Mouse (Mus musculus): Measurements from ENCODE around the gene Gprin3.

Gprin3 gene

GRCm38 (mm10) chr6:59425824-59426533, at the start of gene Gprin3:
Gprin3 (minus strand) TSS chr6:59426294.
- peak; percentile 97 for DNase-seq (ENCODE audit: low read depth, low spot score)

GRCm38 (mm10) chr6:59458861-59459260, 32.8 kb upstream of the Gprin3 start:
- no peak for DNase-seq (ENCODE audit: low read depth, low spot score)

DNA sequence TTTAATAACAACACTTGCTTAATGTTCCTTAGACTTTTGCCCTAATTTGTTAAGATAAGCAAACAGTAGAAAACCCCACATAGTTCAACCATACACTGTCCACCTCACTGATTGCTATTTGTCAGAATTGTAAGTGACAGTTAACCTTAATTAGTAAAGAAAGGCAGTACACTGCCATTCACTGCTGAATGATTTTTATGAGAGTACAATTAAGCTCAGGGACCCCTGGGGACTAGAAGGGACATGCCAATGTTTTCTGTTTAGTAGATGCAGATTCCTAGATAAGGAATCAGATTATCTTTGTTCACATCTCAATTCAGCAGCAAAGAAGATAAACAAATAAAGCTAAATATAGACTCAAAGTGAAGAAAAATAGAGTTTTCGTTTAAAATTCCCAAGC, 30.0 kb upstream of the Gprin3 start:
- DNase-seq (ENCODE audit: low read depth, low spot score), result no peak

GRCm38 (mm10) chr6:59451348-59451747, 25.3 kb upstream of the Gprin3 start:
- no peak for DNase-seq (ENCODE audit: low read depth, low spot score)

GRCm38 (mm10) chr6:59445101-59445503, 19.0 kb upstream of the Gprin3 start:
- DNase-seq (ENCODE audit: low read depth, low spot score), result peak; percentile 89

DNA sequence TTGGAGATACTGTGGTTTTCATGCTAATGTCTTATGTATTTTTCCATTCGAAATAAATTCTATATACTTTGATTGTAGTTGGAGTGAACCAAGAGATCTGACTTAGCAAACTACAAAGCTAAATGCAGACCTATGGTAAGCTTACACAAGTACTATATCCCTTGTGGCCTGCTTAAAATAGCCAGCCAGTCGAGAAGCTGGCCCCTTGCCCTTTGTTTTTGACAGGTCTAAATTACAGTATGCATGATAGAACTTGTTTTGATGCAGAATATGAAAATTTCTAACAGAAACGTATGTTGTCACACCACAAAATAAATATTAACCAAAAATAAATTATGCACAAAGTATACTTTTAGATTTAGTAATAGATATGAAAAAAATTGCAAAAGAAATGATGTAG, 9.8 kb upstream of the Gprin3 start:
- DNase-seq (ENCODE audit: low read depth, low spot score), result no peak

- no peak for DNase-seq (ENCODE audit: low read depth, low spot score)
Measured at GRCm38 (mm10) chr6:59433116-59433515, 7.0 kb upstream of the Gprin3 start.

GRCm38 (mm10) chr6:59426534-59426885, 416 bp upstream of the Gprin3 start:
- DNase-seq (ENCODE audit: low read depth, low spot score), result no peak

GRCm38 (mm10) chr6:59424871-59425740, 988 bp downstream of the Gprin3 start:
- DNase-seq (ENCODE audit: low read depth, low spot score), result peak; percentile 24

GRCm38 (mm10) chr6:59423836-59424235, 2.3 kb downstream of the Gprin3 start:
- DNase-seq (ENCODE audit: low read depth, low spot score), result peak; percentile 39

- DNase-seq (ENCODE audit: low read depth, low spot score), result peak; percentile 31
Measured at GRCm38 (mm10) chr6:59419264-59419663, 6.8 kb downstream of the Gprin3 start.

DNA sequence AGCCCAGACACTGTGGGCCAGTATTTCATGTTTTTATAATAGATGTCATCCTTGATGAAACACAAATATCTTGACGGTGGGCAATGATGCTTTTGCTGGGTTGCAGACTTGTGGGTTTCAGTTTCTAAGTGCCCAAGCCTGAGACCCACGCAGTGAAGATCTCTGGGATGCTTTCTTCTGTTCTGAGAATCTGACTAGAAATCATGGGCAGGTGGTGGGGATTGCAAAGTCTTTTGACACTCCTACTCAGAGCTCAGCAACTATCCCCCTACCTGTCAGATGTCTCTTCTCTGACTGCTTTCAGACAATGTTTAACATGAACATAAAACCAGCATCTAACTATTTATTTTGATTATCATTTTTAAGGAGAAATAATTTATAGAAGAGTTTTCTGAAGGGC, 7.4 kb downstream of the Gprin3 start:
- DNase-seq (ENCODE audit: low read depth, low spot score), result peak; percentile 64

DNA sequence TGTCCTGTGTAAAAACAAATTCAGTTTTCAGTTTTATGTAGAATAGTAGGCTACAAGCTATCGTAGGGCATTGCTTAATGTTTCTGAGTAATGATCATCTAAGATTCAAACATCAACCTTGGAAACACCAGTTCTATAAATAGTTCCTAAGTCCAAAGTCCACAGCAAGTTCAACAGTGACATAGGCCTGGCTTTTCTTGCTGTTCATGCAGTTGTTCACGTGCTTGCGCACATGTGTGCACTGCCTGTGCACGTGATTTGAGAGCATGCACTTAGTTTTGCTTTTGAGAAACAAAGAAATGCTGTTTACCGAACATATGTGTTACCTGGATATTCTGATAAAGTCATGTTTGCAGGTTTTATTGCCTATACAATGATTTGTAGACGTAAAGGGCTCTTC, 11.3 kb downstream of the Gprin3 start:
- no peak for DNase-seq (ENCODE audit: low read depth, low spot score)

GRCm38 (mm10) chr6:59412417-59413346, 13.4 kb downstream of the Gprin3 start:
- DNase-seq (ENCODE audit: low read depth, low spot score), result peak; percentile 38

DNA sequence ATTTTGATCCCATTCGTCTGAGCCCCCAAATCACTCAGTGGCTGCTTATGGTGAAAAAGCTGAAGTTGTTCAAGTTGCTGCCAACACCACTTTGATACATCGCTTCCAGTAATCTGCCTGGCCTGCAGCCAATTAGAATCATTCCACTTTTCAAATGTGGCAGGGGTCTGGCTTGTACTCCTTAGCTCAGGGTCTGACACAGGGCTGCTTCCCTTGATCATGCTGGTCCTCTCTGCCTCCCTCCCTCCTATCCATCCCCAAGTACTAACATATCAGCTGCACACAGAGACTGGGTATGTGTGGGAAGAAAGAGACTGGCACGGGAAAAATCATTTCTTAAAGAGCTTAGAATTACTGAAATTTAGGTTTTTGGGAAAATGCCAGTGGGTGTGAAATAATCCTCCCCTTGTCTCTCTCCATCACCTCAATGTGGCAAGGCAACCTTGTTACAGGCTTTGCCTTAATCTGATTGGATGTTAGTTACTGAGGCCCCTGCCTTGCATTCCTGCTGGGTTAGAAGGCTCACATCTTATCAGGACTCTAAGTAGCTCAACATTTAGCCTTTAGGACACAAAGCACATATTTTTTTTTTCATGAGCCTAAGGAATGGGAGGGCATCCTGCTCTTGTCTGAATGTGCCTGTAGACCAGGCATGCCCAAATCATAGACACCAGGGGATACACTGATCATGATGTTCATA, 16.9 kb downstream of the Gprin3 start:
- peak; percentile 50 for DNase-seq (ENCODE audit: low read depth, low spot score)

GRCm38 (mm10) chr6:59407482-59407997, 18.6 kb downstream of the Gprin3 start:
- DNase-seq (ENCODE audit: low read depth, low spot score), result peak; percentile 46

DNA sequence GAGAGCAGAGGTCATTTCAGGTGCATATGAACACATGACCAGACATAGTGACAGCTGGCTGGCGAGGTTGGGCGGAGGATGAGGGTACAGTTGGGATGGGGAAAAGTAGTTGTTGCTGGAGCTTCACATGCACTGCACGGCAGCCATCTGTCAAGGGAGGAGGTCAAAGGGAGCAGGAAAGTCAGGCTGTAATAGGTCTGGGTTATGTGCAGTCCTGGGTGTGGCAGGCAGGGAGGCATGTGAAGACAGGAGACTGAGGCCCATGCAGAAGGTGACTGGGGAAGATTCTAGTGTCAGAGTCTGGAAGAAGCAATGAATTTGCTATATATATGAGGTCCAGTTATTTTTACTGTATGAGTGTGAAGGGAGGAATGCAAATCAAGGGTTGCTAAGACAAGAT, 35.9 kb downstream of the Gprin3 start:
- no peak for DNase-seq (ENCODE audit: low read depth, low spot score)

- peak; percentile 33 for DNase-seq (ENCODE audit: low read depth, low spot score)
Measured at GRCm38 (mm10) chr6:59365300-59365699, 60.8 kb downstream of the Gprin3 start.

- no peak for DNase-seq (ENCODE audit: low read depth, low spot score)
Measured at GRCm38 (mm10) chr6:59363282-59363681, 62.8 kb downstream of the Gprin3 start.

DNA sequence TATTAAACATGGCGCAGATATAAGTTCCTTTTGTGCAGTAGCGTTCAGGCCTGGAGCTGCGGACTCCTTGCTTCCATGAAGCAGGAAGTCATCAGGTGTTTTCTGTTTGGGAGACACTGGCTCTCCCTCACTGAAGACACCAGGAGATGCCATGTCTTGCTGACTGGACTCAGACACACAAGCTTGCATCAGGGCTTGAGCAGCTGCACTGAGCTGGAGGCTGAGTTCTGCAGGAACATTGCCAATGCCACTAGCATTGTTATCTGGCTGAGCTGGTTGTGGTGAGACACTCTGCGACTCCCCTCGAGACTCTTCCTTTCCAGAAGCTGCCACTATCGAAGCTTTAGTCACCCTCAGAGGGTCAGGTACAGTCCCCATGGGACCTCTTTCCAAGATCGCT, 71.2 kb downstream of the Gprin3 start:
- DNase-seq (ENCODE audit: low read depth, low spot score), result no peak
